Mouse (Mus musculus): ENCODE results near the gene Il18r1. TPM values are rescaled to one million over a fixed set of nuclear protein-coding genes. Genes with fewer than 3 reads are reported as not detected.
A peak's percentile ranks its signal among the peaks of the same experiment; 100 is the strongest.

Gene Il18r1
- polyA plus RNA-seq (2012; rRNA removed) = 2.5 and 2.7 TPM in 2 replicates

DNA sequence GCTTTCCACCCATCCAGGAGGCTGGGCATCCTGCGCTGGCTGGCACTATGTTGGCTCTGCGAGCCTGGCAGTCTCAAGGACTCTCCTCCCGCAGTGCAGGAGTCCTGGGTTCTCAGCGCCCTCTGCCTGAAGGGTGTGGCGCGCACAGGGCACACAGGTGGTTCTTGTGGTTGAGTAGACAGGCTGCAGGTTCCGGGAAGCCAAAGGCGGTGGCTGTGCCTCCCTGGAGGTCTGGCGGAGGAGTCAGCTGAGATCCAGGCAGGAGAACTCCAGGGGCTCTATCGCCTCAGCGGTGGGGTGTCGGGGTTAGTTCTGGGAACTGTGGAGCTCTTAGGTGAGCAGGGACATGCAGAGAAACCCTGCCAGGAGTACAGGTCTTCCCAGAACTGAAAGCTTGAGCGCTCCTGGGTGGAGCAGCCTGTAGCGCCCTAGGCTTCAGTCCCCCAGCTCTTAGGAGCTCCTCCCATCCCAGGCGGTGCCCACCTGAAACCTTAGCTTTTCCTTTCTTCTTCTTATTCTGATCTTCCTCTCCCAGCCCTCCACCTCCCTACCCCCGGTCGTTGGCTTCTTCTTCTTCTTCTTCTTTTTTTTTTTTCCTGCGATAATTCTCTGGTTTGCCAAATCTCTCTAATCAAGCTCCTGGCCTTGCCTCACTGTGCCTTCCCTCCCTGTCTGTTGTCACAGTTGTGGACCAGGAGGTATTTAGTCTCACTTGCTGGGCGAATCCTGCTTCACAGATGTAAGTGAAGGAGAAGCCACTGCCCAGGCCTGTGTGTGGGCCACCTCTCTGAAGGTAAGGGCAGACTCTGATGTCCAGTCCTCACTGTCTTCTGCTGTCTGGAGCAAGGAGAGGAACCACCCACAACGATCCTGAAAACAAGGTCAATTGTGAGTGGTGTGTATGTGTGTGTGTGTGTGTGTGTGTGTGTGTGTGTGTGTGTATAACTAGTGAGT lies at the start of gene Il18r1:
Il18r1 (plus strand) TSS at position 76 of the 954 bp plus-strand sequence.
- Histone ChIP-seq H3K36me3 (ENCODE audit: control insufficient read depth, insufficient read depth, low read length) (no peaks in the 10 kb centered on the region), H3K4me1 (replicated peaks; ENCODE audit: control insufficient read depth, insufficient read depth, low read length) (peaks cover 11% of the 10 kb centered on the region), H3K27me3 (ENCODE audit: control insufficient read depth, insufficient read depth, low read length) (no peaks in the 10 kb centered on the region), H3K4me3 (ENCODE audit: control insufficient read depth, insufficient read depth, low read length) (peak within 1 kb of the TSS; percentile 25), H3K27ac (ENCODE audit: control insufficient read depth, insufficient read depth, low read length) (no peak within 1 kb of the TSS)
- DNase-seq = peak; percentile 78
- no peak for TF ChIP-seq POLR2A (IDR thresholded peaks at IDR 0.05; ENCODE audit: control insufficient read depth, extremely low read depth, insufficient read depth, low read length, poor library complexity)
- peak; percentile 31; the same call in 1 of the 2 replicates for TF ChIP-seq CTCF (IDR thresholded peaks at IDR 0.05; ENCODE audit: borderline replicate concordance, control insufficient read depth, extremely low read depth, insufficient read depth, low read length, poor library complexity)
- 9% methylated on average over 20 of the region's 20 CpGs for WGBS

DNA sequence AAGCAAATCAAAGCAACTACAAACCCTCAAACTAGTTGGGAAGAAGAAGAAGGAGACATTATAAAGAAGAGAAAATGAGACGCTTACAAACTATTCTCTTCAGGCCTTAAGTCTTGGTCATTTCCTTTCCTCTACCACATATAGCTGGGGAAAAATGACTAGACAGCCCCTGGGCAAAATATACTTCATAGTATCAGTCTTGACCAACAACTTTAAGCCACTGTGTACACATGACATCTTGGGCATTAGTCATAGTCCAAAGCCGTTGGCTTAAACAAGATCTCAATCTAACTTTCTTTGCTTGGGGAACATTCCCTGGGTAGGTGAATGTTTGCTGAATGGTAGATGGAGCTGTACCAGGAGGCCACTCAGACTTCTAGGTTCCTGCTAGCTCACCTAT lies 48.3 kb upstream of the Il18r1 start:
- Histone ChIP-seq H3K27me3 (ENCODE audit: control insufficient read depth, insufficient read depth, low read length) (no peaks in the 10 kb centered on the region), H3K27ac (ENCODE audit: control insufficient read depth, insufficient read depth, low read length) (no peak overlapping the region), H3K4me3 (ENCODE audit: control insufficient read depth, insufficient read depth, low read length) (no peak overlapping the region), H3K4me1 (replicated peaks; ENCODE audit: control insufficient read depth, insufficient read depth, low read length) (no peaks in the 10 kb centered on the region), H3K36me3 (ENCODE audit: control insufficient read depth, insufficient read depth, low read length) (no peaks in the 10 kb centered on the region)
- DNase-seq = no peak
- WGBS = 96% methylated on average over 2 of the region's 2 CpGs
- TF ChIP-seq CTCF (IDR thresholded peaks at IDR 0.05; ENCODE audit: borderline replicate concordance, control insufficient read depth, extremely low read depth, insufficient read depth, low read length, poor library complexity) (no peak), POLR2A (IDR thresholded peaks at IDR 0.05; ENCODE audit: control insufficient read depth, extremely low read depth, insufficient read depth, low read length, poor library complexity) (no peak)

DNA sequence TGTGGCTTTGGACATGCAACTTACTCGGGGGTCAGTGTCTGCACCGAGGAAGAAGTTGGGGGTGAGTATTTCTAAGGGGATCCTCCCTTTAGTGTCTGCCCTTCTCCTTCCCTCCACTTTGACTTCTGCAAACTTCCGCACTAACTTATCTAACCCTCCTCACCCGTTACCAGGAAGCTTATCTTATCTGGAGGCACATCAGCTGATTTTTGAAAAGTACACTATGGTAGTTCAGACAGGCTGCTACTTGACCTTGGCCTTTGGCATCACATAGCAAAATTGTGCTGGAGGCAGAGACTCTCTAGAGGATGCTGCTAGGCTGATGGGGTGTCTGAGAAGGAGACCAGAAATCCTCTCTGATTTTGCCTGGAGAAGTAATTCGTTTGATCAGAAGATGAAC lies 46.8 kb upstream of the Il18r1 start:
- TF ChIP-seq POLR2A (IDR thresholded peaks at IDR 0.05; ENCODE audit: control insufficient read depth, extremely low read depth, insufficient read depth, low read length, poor library complexity) (no peak), CTCF (IDR thresholded peaks at IDR 0.05; ENCODE audit: borderline replicate concordance, control insufficient read depth, extremely low read depth, insufficient read depth, low read length, poor library complexity) (no peak)
- WGBS = 39% methylated on average over 5 of the region's 5 CpGs
- H3K27ac ChIP-seq (ENCODE audit: control insufficient read depth, insufficient read depth, low read length) = no peak overlapping the region
- H3K4me3 ChIP-seq (ENCODE audit: control insufficient read depth, insufficient read depth, low read length) = no peak overlapping the region
- H3K4me1 ChIP-seq (replicated peaks; ENCODE audit: control insufficient read depth, insufficient read depth, low read length) = no peaks in the 10 kb centered on the region
- no peaks in the 10 kb centered on the region for H3K27me3 ChIP-seq (ENCODE audit: control insufficient read depth, insufficient read depth, low read length)
- no peak for DNase-seq
- H3K36me3 ChIP-seq (ENCODE audit: control insufficient read depth, insufficient read depth, low read length) = no peaks in the 10 kb centered on the region

DNA sequence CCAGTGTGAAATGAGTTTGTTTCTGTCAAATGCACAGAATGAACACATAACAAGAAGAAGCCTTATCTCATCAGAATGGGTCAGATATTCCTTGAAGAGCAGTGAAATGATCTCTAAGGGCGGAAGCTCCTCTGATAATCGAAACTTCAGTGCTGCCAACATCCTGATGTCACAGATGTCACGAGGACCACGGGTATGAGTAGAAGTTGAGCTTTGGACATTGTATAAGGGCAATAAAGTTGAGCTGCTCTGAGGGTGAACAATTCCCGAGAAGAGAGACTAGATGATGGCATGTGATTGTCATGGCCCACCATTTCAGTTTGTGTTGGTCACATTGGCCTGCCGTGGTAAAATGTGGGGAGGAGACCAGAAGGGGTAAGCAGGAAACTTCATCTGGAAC lies 41.5 kb upstream of the Il18r1 start:
- no peaks in the 10 kb centered on the region; the same call in 1 of the 2 replicates for H3K4me1 ChIP-seq (replicated peaks; ENCODE audit: control insufficient read depth, insufficient read depth, low read length)
- H3K27me3 ChIP-seq (ENCODE audit: control insufficient read depth, insufficient read depth, low read length) = no peaks in the 10 kb centered on the region
- TF ChIP-seq POLR2A (IDR thresholded peaks at IDR 0.05; ENCODE audit: control insufficient read depth, extremely low read depth, insufficient read depth, low read length, poor library complexity) = no peak
- TF ChIP-seq CTCF (IDR thresholded peaks at IDR 0.05; ENCODE audit: borderline replicate concordance, control insufficient read depth, extremely low read depth, insufficient read depth, low read length, poor library complexity) = no peak
- no peak overlapping the region for H3K27ac ChIP-seq (ENCODE audit: control insufficient read depth, insufficient read depth, low read length)
- DNase-seq = no peak
- WGBS = 88% methylated on average over 6 of the region's 6 CpGs
- H3K4me3 ChIP-seq (ENCODE audit: control insufficient read depth, insufficient read depth, low read length) = no peak overlapping the region
- no peaks in the 10 kb centered on the region for H3K36me3 ChIP-seq (ENCODE audit: control insufficient read depth, insufficient read depth, low read length)

DNA sequence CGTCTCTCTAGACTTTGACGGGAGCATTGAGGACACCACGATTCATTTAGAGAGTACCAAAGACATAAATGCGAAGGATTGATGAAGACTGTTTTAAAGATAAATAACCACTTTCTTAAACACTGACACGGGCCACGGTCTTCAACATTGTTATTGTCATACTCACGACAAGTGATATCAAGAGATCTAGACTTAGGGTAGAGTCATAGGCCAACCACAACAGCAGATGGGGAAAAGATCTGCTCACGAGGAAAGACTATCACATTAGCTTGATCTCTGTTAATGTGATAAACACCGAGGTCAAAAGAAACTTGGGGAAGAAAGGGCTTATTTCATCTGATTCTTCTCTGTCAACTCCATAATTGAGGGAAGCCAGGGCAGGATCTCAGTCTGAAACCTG lies 38.1 kb upstream of the Il18r1 start:
- DNase-seq = no peak
- Histone ChIP-seq H3K36me3 (ENCODE audit: control insufficient read depth, insufficient read depth, low read length) (no peaks in the 10 kb centered on the region), H3K4me1 (replicated peaks; ENCODE audit: control insufficient read depth, insufficient read depth, low read length) (no peaks in the 10 kb centered on the region; the same call in 1 of the 2 replicates), H3K27me3 (ENCODE audit: control insufficient read depth, insufficient read depth, low read length) (no peaks in the 10 kb centered on the region), H3K27ac (ENCODE audit: control insufficient read depth, insufficient read depth, low read length) (no peak overlapping the region), H3K4me3 (ENCODE audit: control insufficient read depth, insufficient read depth, low read length) (no peak overlapping the region)
- no peak for TF ChIP-seq POLR2A (IDR thresholded peaks at IDR 0.05; ENCODE audit: control insufficient read depth, extremely low read depth, insufficient read depth, low read length, poor library complexity)
- TF ChIP-seq CTCF (IDR thresholded peaks at IDR 0.05; ENCODE audit: borderline replicate concordance, control insufficient read depth, extremely low read depth, insufficient read depth, low read length, poor library complexity) = no peak
- 77% methylated on average over 9 of the region's 9 CpGs for WGBS

DNA sequence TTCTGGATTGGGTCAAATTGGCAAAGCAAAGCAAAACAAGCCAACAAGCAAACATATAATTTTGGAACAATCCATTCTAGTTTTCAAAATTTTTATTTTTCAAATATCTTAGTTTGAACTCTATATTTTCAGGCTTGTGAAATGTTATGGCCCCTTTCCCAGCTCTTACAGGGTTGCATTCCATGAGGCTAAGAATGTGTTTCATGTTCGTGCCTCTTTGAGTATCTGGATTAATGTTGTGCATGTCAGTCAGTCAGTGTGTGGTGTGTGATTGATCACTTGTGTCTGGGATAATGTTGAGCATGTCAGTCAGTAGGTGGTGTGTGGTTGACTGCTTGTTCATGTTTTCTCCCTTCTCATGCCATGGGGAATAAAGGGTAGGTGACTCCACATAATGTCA lies 37.5 kb upstream of the Il18r1 start:
- TF ChIP-seq CTCF (IDR thresholded peaks at IDR 0.05; ENCODE audit: borderline replicate concordance, control insufficient read depth, extremely low read depth, insufficient read depth, low read length, poor library complexity) (no peak), POLR2A (IDR thresholded peaks at IDR 0.05; ENCODE audit: control insufficient read depth, extremely low read depth, insufficient read depth, low read length, poor library complexity) (no peak)
- no peak overlapping the region for H3K27ac ChIP-seq (ENCODE audit: control insufficient read depth, insufficient read depth, low read length)
- H3K4me3 ChIP-seq (ENCODE audit: control insufficient read depth, insufficient read depth, low read length) = no peak overlapping the region
- WGBS = 89% methylated on average over 1 of the region's 1 CpGs
- no peaks in the 10 kb centered on the region; the same call in 1 of the 2 replicates for H3K4me1 ChIP-seq (replicated peaks; ENCODE audit: control insufficient read depth, insufficient read depth, low read length)
- DNase-seq = no peak
- no peaks in the 10 kb centered on the region for H3K27me3 ChIP-seq (ENCODE audit: control insufficient read depth, insufficient read depth, low read length)
- no peaks in the 10 kb centered on the region for H3K36me3 ChIP-seq (ENCODE audit: control insufficient read depth, insufficient read depth, low read length)

Measured in thymus, adult 2 months (tissue).